Mouse (Mus musculus) testis, adult 2 months (tissue): ENCODE measurements at regions not wholly inside any gene's neighbourhood (a gene's known extent, or its start where the extent isn't known, plus 50 kb on each side); places are given as distances from the start of the nearest gene placed in this dataset.
"Not testable (repeated sequence)": the region's sequence is repeated elsewhere in the genome, so short reads cannot be mapped to it uniquely, and the experiment has no call there.

Experiments used
- H3K27ac ChIP-seq: fragments of 200-500 bp; 2 replicates; pipeline ENCODE4 v1.5.1; 2012; ENCODE audit warnings: low read depth, low read length; ENCODE audit not compliant: control insufficient read depth, insufficient read depth
- H3K27me3 ChIP-seq: fragments of 200-500 bp; 2 replicates; pipeline ENCODE4 v1.6.1; 2012; ENCODE audit warnings: mild to moderate bottlenecking, low read length, moderate library complexity; ENCODE audit not compliant: control insufficient read depth, insufficient read depth
- H3K36me3 ChIP-seq: fragments of 200-500 bp; 2 replicates; pipeline ENCODE4 v1.6.1; 2012; ENCODE audit warnings: mild to moderate bottlenecking, low read length; ENCODE audit not compliant: control insufficient read depth, insufficient read depth
- H3K4me1 ChIP-seq: fragments of 200-500 bp; 2 replicates; pipeline ENCODE4 v1.6.1; 2012; ENCODE audit warnings: low read length; ENCODE audit not compliant: control insufficient read depth, insufficient read depth
- H3K4me3 ChIP-seq: fragments of 200-500 bp; 2 replicates; pipeline ENCODE4 v1.5.1; 2012; ENCODE audit warnings: low read depth, mild to moderate bottlenecking, low read length, moderate library complexity, mixed read lengths; ENCODE audit not compliant: control insufficient read depth
- CTCF ChIP-seq: fragments of 200-500 bp; IDR thresholded peaks from 2 replicates; pipeline ENCODE4 v1.5.1; 2012; ENCODE audit warnings: low read depth, mild to moderate bottlenecking, inconsistent platforms, low read length, moderate library complexity; ENCODE audit not compliant: control insufficient read depth, insufficient read depth, insufficient replicate concordance
- POLR2A ChIP-seq: fragments of 200-500 bp; IDR thresholded peaks from 2 replicates; pipeline ENCODE4 v1.6.1; 2012; ENCODE audit warnings: low read depth, mild to moderate bottlenecking, inconsistent platforms, low read length, moderate library complexity; ENCODE audit not compliant: control insufficient read depth

DNA sequence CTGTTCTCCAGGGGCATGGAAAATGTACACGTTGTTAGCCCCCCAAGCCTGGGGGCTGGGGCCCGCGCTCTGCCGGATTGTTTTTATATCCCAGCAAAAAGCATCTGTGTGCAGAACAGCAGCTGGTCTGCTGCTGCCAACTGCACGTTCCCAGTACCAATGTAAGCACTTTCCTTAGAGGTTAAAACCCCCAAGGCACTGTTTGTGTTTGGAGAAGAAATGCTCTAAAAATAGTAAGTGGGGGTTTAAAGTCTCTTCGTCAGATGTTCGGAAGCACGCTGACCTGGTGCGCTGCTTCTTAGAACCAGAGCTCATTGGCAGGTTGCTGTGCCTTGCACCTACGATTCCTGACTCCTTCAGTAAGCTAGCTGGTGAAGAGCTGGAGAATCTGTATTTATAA is 111.4 kb upstream of the Adgrf1 start:
- Histone ChIP-seq H3K4me1 (peaks cover 3% of the 10 kb centered on the region), H3K27me3 (no peaks in the 10 kb centered on the region), H3K4me3 (no peak overlapping the region), H3K27ac (no peak overlapping the region), H3K36me3 (no peaks in the 10 kb centered on the region)
- TF ChIP-seq POLR2A: no peak
- no peak for TF ChIP-seq CTCF

DNA sequence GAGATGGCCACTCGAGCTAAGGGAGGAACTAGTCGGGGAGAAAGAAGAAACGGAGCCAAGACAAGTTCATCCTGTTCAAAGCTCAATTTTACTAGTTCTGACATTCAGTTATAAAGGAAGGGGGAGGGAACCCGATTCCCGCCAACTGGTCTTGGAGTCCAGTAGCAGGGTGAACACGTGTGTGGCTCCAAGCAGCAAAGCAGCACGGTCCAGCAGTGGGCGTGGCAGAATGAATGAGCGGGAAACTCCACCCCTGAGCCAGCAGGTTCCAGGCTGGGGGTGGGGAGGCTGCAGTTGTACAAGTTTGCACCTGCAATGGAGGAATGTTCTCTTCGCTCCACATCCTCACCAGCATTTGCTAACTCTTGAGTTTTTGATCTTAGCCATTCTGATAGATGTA is 108.8 kb upstream of the Adgrf1 start:
- H3K27me3 ChIP-seq, H3K4me3 ChIP-seq, H3K36me3 ChIP-seq, H3K4me1 ChIP-seq, H3K27ac ChIP-seq: not testable (repeated sequence)

DNA sequence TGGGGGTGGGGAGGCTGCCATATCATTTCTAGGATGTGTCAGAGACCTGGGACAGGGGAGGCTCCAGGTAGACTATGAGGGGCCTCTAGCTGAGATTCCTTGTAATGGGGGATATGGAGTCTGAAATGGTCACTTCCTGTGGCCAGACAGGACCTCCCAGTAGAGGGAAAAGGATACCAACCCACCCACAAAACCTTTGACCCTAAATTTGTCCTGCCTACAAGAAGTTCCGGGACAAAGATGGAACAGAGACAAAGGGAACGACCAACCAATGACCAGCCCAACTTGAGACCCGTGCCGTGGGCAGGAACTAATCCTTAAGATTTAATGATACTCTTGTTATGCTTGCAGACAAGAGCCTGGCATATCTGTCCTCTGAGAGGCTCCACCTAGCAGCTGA is 107.0 kb upstream of the Adgrf1 start:
- no peak for TF ChIP-seq POLR2A
- H3K27me3 ChIP-seq: no peaks in the 10 kb centered on the region
- H3K36me3 ChIP-seq: no peaks in the 10 kb centered on the region
- H3K4me1 ChIP-seq: peaks cover under 1% of the 10 kb centered on the region; the same call in 1 of the 2 replicates
- no peak overlapping the region for H3K27ac ChIP-seq
- no peak overlapping the region for H3K4me3 ChIP-seq

DNA sequence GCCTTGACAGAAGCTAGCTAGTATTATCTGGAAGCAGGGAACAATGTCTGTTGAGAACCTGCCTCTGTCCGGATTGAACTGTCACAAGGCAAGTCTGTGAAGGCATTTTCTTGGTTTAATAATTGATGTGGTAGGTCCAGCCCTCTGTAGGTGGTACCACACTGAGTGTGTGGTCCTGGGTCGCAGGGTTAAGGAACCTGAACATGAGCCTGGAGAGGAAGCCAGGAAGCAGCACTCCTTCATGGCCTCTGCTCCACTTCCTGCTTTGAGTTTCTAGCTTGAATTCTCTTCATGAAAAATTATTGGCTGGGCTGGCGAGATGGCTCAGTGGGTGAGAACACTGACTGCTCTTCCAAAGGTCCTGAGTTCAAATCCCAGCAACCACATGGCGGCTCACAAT is 104.0 kb upstream of the Adgrf1 start:
- Histone ChIP-seq H3K27ac (peak overlapping the region; percentile 78), H3K27me3 (no peaks in the 10 kb centered on the region)
- no peak for TF ChIP-seq POLR2A
- TF ChIP-seq CTCF: no peak

GRCm38 (mm10) chr17:43169435-43169834 is 100.7 kb upstream of the Adgrf1 start:
- Histone ChIP-seq H3K27me3 (no peaks in the 10 kb centered on the region), H3K27ac (no peak overlapping the region), H3K4me3 (no peak overlapping the region), H3K36me3 (no peaks in the 10 kb centered on the region), H3K4me1 (no peaks in the 10 kb centered on the region)
- TF ChIP-seq POLR2A (no peak), CTCF (no peak)

More for the DNA sequence above, 104.0 kb upstream of the Adgrf1 start:
- H3K36me3 ChIP-seq: no peaks in the 10 kb centered on the region
- no peak overlapping the region for H3K4me3 ChIP-seq
- no peaks in the 10 kb centered on the region for H3K4me1 ChIP-seq

DNA sequence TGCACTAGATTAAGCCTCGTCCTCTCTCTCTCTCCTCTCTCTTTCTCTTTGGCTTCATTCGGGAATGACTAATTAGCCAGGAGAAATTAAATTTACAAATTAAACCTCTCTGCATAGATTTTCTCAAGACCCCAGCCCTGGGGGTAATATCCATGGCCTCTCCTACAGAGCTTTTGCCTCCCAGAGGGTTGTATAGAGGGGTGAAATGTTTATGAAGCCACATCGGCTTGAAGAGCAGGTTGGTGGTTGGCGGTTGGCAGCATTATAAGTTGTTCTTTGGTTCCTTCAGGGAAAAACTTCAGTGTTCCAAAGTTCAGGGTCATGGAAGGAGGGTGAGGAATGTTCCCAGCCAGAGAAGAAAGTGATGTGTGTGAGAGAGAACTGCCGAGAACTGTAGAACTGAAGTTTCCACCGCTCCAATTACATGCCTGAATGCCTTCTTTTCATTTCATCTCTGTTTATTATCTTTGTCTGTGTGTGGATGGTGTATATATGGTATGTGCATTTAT is 97.4 kb upstream of the Adgrf1 start:
- H3K27ac ChIP-seq: peak overlapping the region; percentile 51; the same call in 1 of the 2 replicates
- H3K36me3 ChIP-seq: no peaks in the 10 kb centered on the region
- no peak overlapping the region for H3K4me3 ChIP-seq
- no peaks in the 10 kb centered on the region for H3K27me3 ChIP-seq
- TF ChIP-seq POLR2A (no peak), CTCF (no peak)
- H3K4me1 ChIP-seq: no peaks in the 10 kb centered on the region

- no peaks in the 10 kb centered on the region for H3K27me3 ChIP-seq
- H3K36me3 ChIP-seq: no peaks in the 10 kb centered on the region
- H3K4me1 ChIP-seq: no peaks in the 10 kb centered on the region
- H3K27ac ChIP-seq: no peak overlapping the region
- TF ChIP-seq CTCF (no peak), POLR2A (no peak)
- H3K4me3 ChIP-seq: no peak overlapping the region
Measured at GRCm38 (mm10) chr17:43174860-43175259, 95.3 kb upstream of the Adgrf1 start.

DNA sequence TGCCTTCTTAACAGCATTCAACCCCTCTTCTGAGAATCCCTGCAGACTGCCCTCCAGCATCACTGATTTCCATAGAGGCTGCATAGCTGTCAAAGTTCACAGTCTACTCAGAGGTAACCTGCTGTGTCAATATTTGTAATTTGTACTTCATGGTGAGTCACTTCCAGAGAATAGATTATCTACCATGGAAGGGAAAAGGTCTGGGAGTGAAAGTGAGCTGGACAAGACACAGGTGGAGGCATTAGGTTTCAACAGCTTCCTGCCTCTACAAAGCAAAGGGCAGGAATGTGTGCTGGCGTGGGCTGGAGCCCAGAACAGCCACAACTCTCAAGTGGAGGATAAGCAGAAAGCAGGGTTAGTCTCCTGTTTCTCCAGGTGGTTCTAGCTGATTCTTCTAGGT is 92.9 kb upstream of the Adgrf1 start:
- H3K27me3 ChIP-seq: no peaks in the 10 kb centered on the region
- no peak overlapping the region for H3K27ac ChIP-seq
- no peak for TF ChIP-seq POLR2A
- TF ChIP-seq CTCF: no peak
- no peaks in the 10 kb centered on the region for H3K4me1 ChIP-seq
- H3K36me3 ChIP-seq: no peaks in the 10 kb centered on the region
- H3K4me3 ChIP-seq: no peak overlapping the region
